Mouse (Mus musculus) Patski (cell line): ENCODE measurements around the gene Gm9833. TPM values are rescaled to one million over a fixed set of nuclear protein-coding genes. Genes with fewer than 3 reads are reported as not detected.

Experiments
- ATAC-seq: fragments of 100-300 bp; one replicate; pipeline ENCODE4 v1.8.0; 2021
- CTCF ChIA-PET: fragments of 350-600 bp; sonication (Branson Sonifier 250); formaldehyde crosslinking; loops from one replicate; lab custom pipeline; 2022; ENCODE audit warnings: inconsistent platforms; lab: Charles Lee
- POLR2A ChIA-PET: fragments of 350-600 bp; sonication (Branson Sonifier 250); formaldehyde crosslinking; loops from one replicate; lab custom pipeline; 2022; ENCODE audit warnings: antibody characterized with exemption, inconsistent platforms; lab: Charles Lee
- DNase-seq: peaks from one replicate; pipeline ENCODE4 v3.0.0-alpha.2; 2011; ENCODE audit warnings: low read depth, low spot score
- H3K27me3 ChIP-seq: fragments of 371-371 bp; one replicate; pipeline ENCODE4 v1.5.1; 2021
- CTCF ChIP-seq: fragments of 100-300 bp; IDR thresholded peaks from one replicate; pipeline ENCODE4 v1.5.1; 2021
- in situ Hi-C: fragments of 300-500 bp; cut with MboI; formaldehyde crosslinking; loops from 3 replicates; pipeline ENCODE4 v1.11.1; 2018; ENCODE audit warnings: low pct_unique_long_range_greater_than_20kb, mixed read lengths
- polyA plus RNA-seq: library from polyadenylated mRNA; unstranded; gene quantifications from one replicate; pipeline ENCODE4 v1.2.3, GENCODE M21; 2021

Gene Gm9833
- polyA plus RNA-seq, 1 experiment from 2014 or later, result 15.3 TPM

DNA sequence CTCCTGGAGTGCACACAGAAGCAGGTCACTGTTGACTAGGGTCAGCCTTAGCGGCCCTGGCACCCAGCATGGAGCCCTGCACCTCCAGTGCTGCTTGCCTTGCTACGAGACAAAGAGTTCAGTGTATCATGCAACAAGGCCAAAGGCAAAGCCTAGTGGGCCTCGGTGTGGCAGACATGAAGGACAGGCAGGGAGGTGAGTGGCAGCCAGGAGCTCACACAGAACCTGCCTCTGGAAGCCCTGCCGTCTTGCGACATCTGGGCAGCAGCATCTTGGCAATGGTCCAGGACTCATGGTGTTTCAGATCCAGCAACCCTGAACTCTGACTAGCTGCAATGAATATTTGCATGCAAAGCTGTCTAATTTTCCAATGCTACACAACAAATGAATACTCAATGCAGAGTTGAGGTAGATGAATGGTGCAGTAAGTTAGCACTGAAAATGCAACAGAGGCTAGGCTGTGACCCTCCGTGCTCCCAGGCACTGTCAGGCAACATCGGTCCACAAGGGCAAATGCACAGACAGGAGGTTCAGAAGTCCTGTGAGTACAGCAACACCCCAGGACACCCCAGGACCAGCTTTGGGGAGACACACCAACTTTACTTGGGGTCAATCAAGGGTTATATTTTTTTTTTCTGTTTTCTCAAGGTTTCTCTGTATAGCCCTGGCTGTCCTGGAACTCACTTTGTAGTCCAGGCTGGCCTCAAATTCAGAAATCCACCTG is 2.4 kb upstream of the Gm9833 start:
- POLR2A ChIA-PET, result interaction anchor here (1.0 kb wide), 1 partner anchor 14 kb away, joined by 3 read pairs; no protein-coding TSS in a partner anchor
- CTCF ChIA-PET, result interaction anchor here (1.0 to 1.5 kb wide), 5 partner anchors 8 to 76 kb away, joined by 3 to 4 read pairs (median 3); no protein-coding TSS in a partner anchor
- in situ Hi-C loops, result no loop called here
- ATAC-seq (no peak), DNase-seq (no peak)
- no peak for TF ChIP-seq CTCF
- no peaks in the 10 kb centered on the region for H3K27me3 ChIP-seq

GRCm38 (mm10) chr3:10087511-10087910 is 399 bp upstream of the Gm9833 start:
- in situ Hi-C loops, result no loop called here
- no peak for ATAC-seq
- POLR2A ChIA-PET, result no interaction called here
- CTCF ChIA-PET, result no interaction called here
- peaks cover 4% of the 10 kb centered on the region for H3K27me3 ChIP-seq
- DNase-seq, result no peak
- no peak for TF ChIP-seq CTCF

DNA sequence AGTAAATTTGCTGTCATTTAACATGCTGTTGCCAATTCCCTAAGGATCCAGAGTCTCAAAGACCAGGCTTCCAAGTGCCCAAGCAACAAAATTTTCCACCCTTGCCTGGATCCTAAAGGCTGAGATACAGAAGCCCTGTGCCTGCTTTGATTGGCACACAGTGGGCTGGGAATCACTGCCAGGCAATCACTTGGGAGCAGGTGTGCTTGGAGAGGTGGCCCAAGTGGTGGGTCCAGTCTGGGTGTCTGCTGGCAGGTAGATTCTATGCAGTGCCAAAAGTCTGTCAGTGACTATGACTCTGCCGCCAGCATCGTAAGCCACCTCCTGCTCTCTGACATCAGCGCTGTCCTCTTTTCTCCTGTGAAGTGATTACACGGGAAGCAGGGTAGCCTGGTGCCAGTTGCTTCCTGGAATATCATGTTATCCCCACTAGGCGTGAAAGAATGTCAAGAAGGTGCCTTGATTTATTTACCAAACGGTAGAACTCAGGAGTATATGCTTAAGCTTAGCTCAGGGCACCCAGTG is 3.8 kb downstream of the Gm9833 start:
- in situ Hi-C loops, result no loop called here
- DNase-seq (no peak), ATAC-seq (no peak)
- H3K27me3 ChIP-seq, result peaks cover 6% of the 10 kb centered on the region
- ChIA-PET POLR2A (interaction anchor here (0.8 kb wide), 1 partner anchor 207 kb away, joined by 3 read pairs; no protein-coding TSS in a partner anchor), CTCF (interaction anchor here (2.8 kb wide), 1 partner anchor 10 kb away, joined by 9 read pairs; no protein-coding TSS in a partner anchor)
- no peak for TF ChIP-seq CTCF

GRCm38 (mm10) chr3:10092499-10092898 is 4.6 kb downstream of the Gm9833 start:
- in situ Hi-C loops, result no loop called here
- POLR2A ChIA-PET, result no interaction called here
- DNase-seq (no peak), ATAC-seq (no peak)
- H3K27me3 ChIP-seq, result peaks cover 6% of the 10 kb centered on the region
- TF ChIP-seq CTCF, result no peak
- CTCF ChIA-PET, result interaction anchor here (0.7 to 3.4 kb wide), 3 partner anchors 11 to 33 kb away, joined by 3 to 11 read pairs (median 9); no protein-coding TSS in a partner anchor

- no peak for ATAC-seq
- TF ChIP-seq CTCF, result no peak
- in situ Hi-C loops, result no loop called here
- DNase-seq, result no peak
- CTCF ChIA-PET, result interaction anchor here (0.7 to 3.4 kb wide), 3 partner anchors 11 to 33 kb away, joined by 3 to 11 read pairs (median 9); no protein-coding TSS in a partner anchor
- POLR2A ChIA-PET, result no interaction called here
- peaks cover 6% of the 10 kb centered on the region for H3K27me3 ChIP-seq
Observed at GRCm38 (mm10) chr3:10092914-10093313, 5.0 kb downstream of the Gm9833 start.

GRCm38 (mm10) chr3:10095076-10095622 is 7.2 kb downstream of the Gm9833 start:
- DNase-seq (no peak), ATAC-seq (no peak)
- in situ Hi-C loops, result no loop called here
- POLR2A ChIA-PET, result interaction anchor here (0.5 kb wide), 1 partner anchor 198 kb away, joined by 5 read pairs; no protein-coding TSS in a partner anchor
- CTCF ChIA-PET, result interaction anchor here (1.6 to 3.4 kb wide), 2 partner anchors 8 to 12 kb away, joined by 3 to 11 read pairs; no protein-coding TSS in a partner anchor
- peaks cover 6% of the 10 kb centered on the region for H3K27me3 ChIP-seq
- no peak for TF ChIP-seq CTCF

GRCm38 (mm10) chr3:10099756-10100155 is 11.8 kb downstream of the Gm9833 start:
- POLR2A ChIA-PET, result interaction anchor here (1.1 kb wide), 1 partner anchor 14 kb away, joined by 3 read pairs; no protein-coding TSS in a partner anchor
- peaks cover 4% of the 10 kb centered on the region for H3K27me3 ChIP-seq
- ATAC-seq, result no peak
- CTCF ChIA-PET, result interaction anchor here (0.8 to 1.0 kb wide), 2 partner anchors 14 to 19 kb away, joined by 3 read pairs; no protein-coding TSS in a partner anchor
- DNase-seq, result no peak
- in situ Hi-C loops, result no loop called here
- TF ChIP-seq CTCF, result no peak

GRCm38 (mm10) chr3:10111570-10111969 is 23.7 kb downstream of the Gm9833 start:
- ChIA-PET POLR2A (no interaction called here), CTCF (no interaction called here)
- in situ Hi-C loops, result no loop called here
- no peaks in the 10 kb centered on the region for H3K27me3 ChIP-seq
- TF ChIP-seq CTCF, result no peak
- no peak for DNase-seq
- no peak for ATAC-seq

DNA sequence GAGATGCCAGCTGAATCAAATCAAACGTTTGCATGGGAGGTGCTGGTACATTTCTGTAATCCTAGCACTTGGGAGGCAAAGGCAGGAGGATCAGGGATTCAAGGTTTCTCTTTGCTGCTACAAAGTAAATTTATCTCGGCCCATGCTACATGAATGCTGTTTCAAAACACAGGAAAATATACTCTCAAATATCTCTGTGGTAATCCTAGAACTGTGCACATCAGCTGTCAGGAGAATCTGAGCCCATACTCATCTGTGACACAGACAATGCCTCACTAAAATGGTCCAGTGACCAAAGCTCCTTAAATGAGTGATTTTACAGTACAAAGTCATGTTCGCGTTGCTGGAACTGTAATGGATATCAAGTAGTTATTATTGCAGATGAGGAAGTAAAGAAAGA is 24.3 kb downstream of the Gm9833 start:
- in situ Hi-C loops, result no loop called here
- ChIA-PET POLR2A (no interaction called here), CTCF (interaction anchor here (1.0 to 1.1 kb wide), 2 partner anchors 9 to 89 kb away, joined by 3 read pairs; no protein-coding TSS in a partner anchor)
- no peak for TF ChIP-seq CTCF
- ATAC-seq (no peak), DNase-seq (no peak)
- H3K27me3 ChIP-seq, result no peaks in the 10 kb centered on the region

DNA sequence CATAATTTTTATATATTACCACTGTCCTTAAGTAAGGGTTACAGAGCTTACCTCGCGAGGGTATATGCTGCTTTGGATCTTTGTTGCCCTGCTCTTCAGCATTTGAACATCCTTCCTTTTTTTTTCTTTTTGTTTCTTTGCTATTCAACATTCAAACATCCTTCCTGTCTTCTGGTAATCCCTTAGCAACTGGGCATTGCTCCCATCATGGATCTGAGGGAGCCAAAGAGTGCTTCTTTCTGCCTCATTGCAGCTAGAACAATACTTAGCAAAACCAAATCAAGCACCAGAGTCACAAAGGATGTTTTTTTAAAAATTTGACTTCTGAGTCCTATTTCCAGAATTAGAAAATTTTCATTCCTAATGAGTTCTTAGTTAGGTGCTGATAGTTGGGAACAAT is 24.8 kb downstream of the Gm9833 start:
- in situ Hi-C loops, result no loop called here
- ATAC-seq, result no peak
- DNase-seq, result no peak
- ChIA-PET POLR2A (no interaction called here), CTCF (interaction anchor here (1.0 to 1.1 kb wide), 2 partner anchors 9 to 89 kb away, joined by 3 read pairs; no protein-coding TSS in a partner anchor)
- no peak for TF ChIP-seq CTCF
- no peaks in the 10 kb centered on the region for H3K27me3 ChIP-seq
